Mouse (Mus musculus): ENCODE measurements around the gene Trex1. TPM values are rescaled to one million over a fixed set of nuclear protein-coding genes. Genes with fewer than 3 reads are reported as not detected.

Trex1 gene
- total RNA-seq, 2 experiments from 2014 or later: 11.9 to 13.2 TPM

- peak in 1 of 2 experiments; percentile 34 for DNase-seq (ENCODE audit: low spot score in 2 of 2)
Measured at GRCm38 (mm10) chr9:109022866-109023685, 36.5 kb downstream of the Trex1 start.

DNA sequence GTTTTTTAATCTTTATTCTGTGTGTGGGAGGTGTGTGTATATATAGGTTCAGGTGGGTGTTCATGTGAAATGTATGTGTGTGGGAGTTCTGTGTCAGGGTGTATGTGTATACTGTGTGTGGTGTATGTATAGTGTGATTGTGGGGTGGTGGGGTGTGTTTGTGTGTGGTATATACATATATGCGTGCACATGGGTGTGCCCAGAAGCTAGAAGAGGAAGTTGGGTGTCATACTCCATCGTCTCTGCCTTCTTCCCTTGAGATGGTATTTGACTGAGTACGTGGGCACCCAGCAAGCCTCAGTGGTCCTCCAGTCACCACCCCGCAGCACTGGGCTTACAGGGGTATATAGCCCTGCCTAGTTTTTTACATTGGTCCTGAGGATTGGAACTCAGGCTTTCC is 38.1 kb downstream of the Trex1 start:
- DNase-seq (ENCODE audit: low spot score in 2 of 2): no peak

- no peak for DNase-seq (ENCODE audit: low spot score in 2 of 2)
Measured at GRCm38 (mm10) chr9:109016973-109017604, 42.4 kb downstream of the Trex1 start.

DNA sequence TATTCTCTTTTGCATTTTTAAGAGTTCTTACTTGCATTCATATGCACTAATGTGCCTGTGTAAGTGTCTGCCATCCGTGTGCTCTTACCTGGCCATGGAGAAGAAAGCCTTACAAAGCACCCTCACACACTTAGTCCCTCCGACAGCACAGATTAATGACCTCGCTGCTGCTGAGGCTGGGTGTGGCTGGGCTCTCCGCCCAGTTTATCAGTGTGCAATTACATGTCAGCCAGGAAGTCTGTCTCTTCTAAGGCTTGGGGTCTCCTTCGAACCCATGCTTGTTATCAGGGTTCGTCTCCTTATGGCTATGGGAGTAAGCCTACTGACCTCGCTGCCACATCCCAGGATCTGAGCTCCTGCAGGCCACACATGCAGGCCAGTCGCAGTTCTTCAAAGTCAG is 44.1 kb downstream of the Trex1 start:
- DNase-seq (ENCODE audit: low spot score in 2 of 2): no peak

- DNase-seq (ENCODE audit: low spot score in 2 of 2): no peak
Measured at GRCm38 (mm10) chr9:109010316-109010690, 49.2 kb downstream of the Trex1 start.

DNA sequence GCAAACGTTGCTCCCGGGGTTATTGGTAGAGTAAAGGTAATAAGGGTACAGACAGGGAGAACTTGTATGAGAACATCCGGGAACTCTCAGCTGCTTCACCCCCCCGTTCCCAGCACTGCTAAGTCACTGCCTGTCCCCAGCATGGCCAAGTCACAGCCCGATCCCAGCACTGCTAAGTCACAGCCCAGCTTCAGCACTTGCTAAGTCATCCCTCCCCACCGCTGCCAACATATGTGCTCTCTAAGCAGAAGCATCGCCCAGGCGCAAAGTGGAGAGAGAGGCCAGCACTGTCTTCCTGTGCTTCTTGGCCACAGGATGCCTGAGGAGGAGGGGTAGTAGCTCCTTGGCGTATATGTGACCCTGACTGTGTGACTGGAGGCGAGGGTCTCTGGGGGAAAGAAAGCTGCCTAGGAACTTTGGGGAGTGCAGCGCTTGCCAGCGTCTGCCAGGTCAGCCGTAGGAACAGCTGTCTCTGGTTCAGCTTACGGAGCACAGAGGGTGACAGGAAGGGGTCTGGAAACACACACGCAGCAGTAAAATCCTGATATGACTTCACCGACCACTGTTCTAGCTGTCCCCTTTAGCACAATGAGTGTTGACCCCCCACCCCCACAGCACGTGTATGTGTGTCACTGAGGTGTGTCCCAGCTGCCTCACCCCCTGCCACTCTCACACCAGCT is 49.8 kb downstream of the Trex1 start:
- DNase-seq (ENCODE audit: low spot score in 2 of 2): no peak

GRCm38 (mm10) chr9:109008994-109009635 is 50.4 kb downstream of the Trex1 start:
- DNase-seq (ENCODE audit: low spot score in 2 of 2): no peak

- DNase-seq (ENCODE audit: low spot score in 2 of 2): no peak
Measured at GRCm38 (mm10) chr9:109008081-109008480, 51.5 kb downstream of the Trex1 start.

Other genes with a start within 250 kb of the Trex1 start
- gene Celsr3, start 233.4 kb downstream of the Trex1 start, total RNA-seq (2021): 10 to 100 TPM; 64.6 to 78.9 TPM
- gene Slc26a6, start 206.5 kb downstream of the Trex1 start, total RNA-seq (2021): 10 to 100 TPM; 35.8 to 38.1 TPM
- gene Tmem89, start 145.1 kb downstream of the Trex1 start, total RNA-seq (2021): under 1 TPM in 1 of 2 experiments, not detected in 1; 0.39 TPM
- 100 to 1,000 TPM; 348 to 361 TPM for gene Uqcrc1, start 123.1 kb downstream of the Trex1 start, total RNA-seq (2021)
- 1 to 10 TPM; 3.9 to 4.8 TPM for gene Col7a1, start 106.1 kb downstream of the Trex1 start, total RNA-seq (2021)
- gene Ucn2, start 73.7 kb downstream of the Trex1 start, total RNA-seq (2021): under 1 TPM in 1 of 2 experiments, not detected in 1; 0.41 TPM
- 10 to 100 TPM; 20.9 to 26.7 TPM for gene Pfkfb4, start 68.0 kb downstream of the Trex1 start, total RNA-seq (2021)
- gene Shisa5, start 21.2 kb downstream of the Trex1 start, total RNA-seq (2021): 10 to 100 TPM; 37.7 to 47.2 TPM
- gene Atrip, start 14.4 kb upstream of the Trex1 start, total RNA-seq (2021): 10 to 100 TPM; 28.5 to 29.9 TPM
- gene Ccdc51, start 22.8 kb upstream of the Trex1 start, total RNA-seq (2021): 1 to 10 TPM; 6.1 to 7.3 TPM
- gene Tma7, start 22.9 kb upstream of the Trex1 start, total RNA-seq (2021): 100 to 1,000 TPM; 331 to 333 TPM
- gene Plxnb1, start 35.7 kb upstream of the Trex1 start, total RNA-seq (2021): 10 to 100 TPM; 87.8 to 89.8 TPM
- gene Fbxw21, start 102.3 kb upstream of the Trex1 start, total RNA-seq (2021): not detected
- gene Fbxw13, start 136.2 kb upstream of the Trex1 start, total RNA-seq (2021): not detected
- not detected for gene Fbxw20, start 175.0 kb upstream of the Trex1 start, total RNA-seq (2021)
- gene Fbxw14, start 227.9 kb upstream of the Trex1 start, total RNA-seq (2021): not detected

All from layer of hippocampus, postnatal 10 days (tissue).